Mouse (Mus musculus): Measurements from ENCODE around the gene Ogfod3. TPM values are rescaled to one million over a fixed set of nuclear protein-coding genes. Genes with fewer than 3 reads are reported as not detected.

Ogfod3 gene
- total RNA-seq (2021) = 10 to 100 TPM; 11.0 to 12.0 TPM
- long read RNA-seq, experiment 1, transcript Ogfod3-201 (9 exons, 1,308 nt) = major isoform, 18 of 19 reads
- long read RNA-seq, experiment 1, partial matches to known transcripts = 1 of 19 reads
- long read RNA-seq, experiment 1, other reads (novel, unspliced or antisense) = 0 of 19 reads
- long read RNA-seq, experiment 2, transcript Ogfod3-201 (9 exons, 1,308 nt) = major isoform, 13 of 16 reads
- long read RNA-seq, experiment 2, partial matches to known transcripts = 2 of 16 reads
- long read RNA-seq, experiment 2, other reads (novel, unspliced or antisense) = 1 of 16 reads

GRCm38 (mm10) chr11:121204161-121205006 is at the start of gene Ogfod3, which contains the start of gene Hexdc:
TSS of gene Ogfod3 (minus strand) at chr11:121204711.
TSS of gene Hexdc (plus strand) at chr11:121204433.
- peak; percentile 92 to 94 for DNase-seq
- intact Hi-C loops (cut with DNase I) = loop anchor here (5.0 kb wide), 4 partner anchors 57 to 312 kb away; partner anchors contain the start of gene Tex19.1

GRCm38 (mm10) chr11:121250196-121250595 is 45.7 kb upstream of the Ogfod3 start:
- intact Hi-C loops (cut with DNase I) = no loop called here
- no peak for DNase-seq

- intact Hi-C loops (cut with DNase I) = loop anchor here (5.0 kb wide), 1 partner anchor 113 kb away; the partner anchor contains the start of gene Wdr45b
- no peak for DNase-seq
Measured at GRCm38 (mm10) chr11:121239669-121240068, 35.2 kb upstream of the Ogfod3 start.

GRCm38 (mm10) chr11:121237345-121238128 is 33.0 kb upstream of the Ogfod3 start:
- DNase-seq = no peak

GRCm38 (mm10) chr11:121236564-121237344 is 32.2 kb upstream of the Ogfod3 start, which contains the start of gene Narf:
TSS of gene Narf (plus strand) at chr11:121237253.
- intact Hi-C loops (cut with DNase I) = loop anchor here (5.0 kb wide), 1 partner anchor 116 kb away; the partner anchor contains the start of gene Wdr45b
- peak; percentile 98 to 99 for DNase-seq

More at GRCm38 (mm10) chr11:121237345-121238128, 33.0 kb upstream of the Ogfod3 start:
- intact Hi-C loops (cut with DNase I) = loop anchor here (5.0 kb wide), 1 partner anchor 115 kb away; the partner anchor contains the start of gene Wdr45b

GRCm38 (mm10) chr11:121235475-121236238 is 31.1 kb upstream of the Ogfod3 start:
- intact Hi-C loops (cut with DNase I) = loop anchor here (5.0 kb wide), 1 partner anchor 117 kb away; the partner anchor contains the start of gene Wdr45b
- DNase-seq = no peak

- DNase-seq = no peak
- intact Hi-C loops (cut with DNase I) = no loop called here
Measured at GRCm38 (mm10) chr11:121232706-121233105, 28.2 kb upstream of the Ogfod3 start.

- intact Hi-C loops (cut with DNase I) = no loop called here
- DNase-seq = no peak
Measured at GRCm38 (mm10) chr11:121231628-121232291, 27.2 kb upstream of the Ogfod3 start.

GRCm38 (mm10) chr11:121231191-121231590 is 26.7 kb upstream of the Ogfod3 start:
- intact Hi-C loops (cut with DNase I) = no loop called here
- no peak for DNase-seq

GRCm38 (mm10) chr11:121229018-121229439 is 24.5 kb upstream of the Ogfod3 start, which contains the start of gene Cybc1:
TSS of gene Cybc1 (minus strand) at chr11:121229322.
- peak; percentile 46 to 66 for DNase-seq
- intact Hi-C loops (cut with DNase I) = no loop called here

GRCm38 (mm10) chr11:121228129-121229017 is 23.9 kb upstream of the Ogfod3 start:
- DNase-seq = no peak
- intact Hi-C loops (cut with DNase I) = no loop called here

GRCm38 (mm10) chr11:121221321-121222010 is 17.0 kb upstream of the Ogfod3 start:
- DNase-seq = no peak
- intact Hi-C loops (cut with DNase I) = no loop called here

GRCm38 (mm10) chr11:121220771-121221170 is 16.3 kb upstream of the Ogfod3 start:
- intact Hi-C loops (cut with DNase I) = no loop called here
- DNase-seq = no peak

- no peak for DNase-seq
- intact Hi-C loops (cut with DNase I) = no loop called here
Measured at GRCm38 (mm10) chr11:121219776-121220175, 15.3 kb upstream of the Ogfod3 start.

GRCm38 (mm10) chr11:121216831-121217230 is 12.3 kb upstream of the Ogfod3 start:
- DNase-seq = no peak
- intact Hi-C loops (cut with DNase I) = no loop called here

GRCm38 (mm10) chr11:121203859-121204160 is 701 bp downstream of the Ogfod3 start:
- no peak for DNase-seq
- intact Hi-C loops (cut with DNase I) = loop anchor here (5.0 kb wide), 4 partner anchors 57 to 312 kb away; partner anchors contain the start of gene Tex19.1

All from gastrocnemius, postnatal 36 days (tissue).